Mouse (Mus musculus) bone marrow macrophage, adult 2 months (primary cell): ENCODE data around the gene Ptprd.

Experiments
- CTCF ChIP-seq: IDR thresholded peaks from 2 replicates; pipeline ENCODE4 v1.5.1; 2012; ENCODE audit warnings: low read depth, mild to moderate bottlenecking, low read length, moderate library complexity
- POLR2A ChIP-seq: IDR thresholded peaks from 2 replicates; pipeline ENCODE4 v1.6.1; 2012; ENCODE audit warnings: mild to moderate bottlenecking, low read depth, low read length, borderline replicate concordance

DNA sequence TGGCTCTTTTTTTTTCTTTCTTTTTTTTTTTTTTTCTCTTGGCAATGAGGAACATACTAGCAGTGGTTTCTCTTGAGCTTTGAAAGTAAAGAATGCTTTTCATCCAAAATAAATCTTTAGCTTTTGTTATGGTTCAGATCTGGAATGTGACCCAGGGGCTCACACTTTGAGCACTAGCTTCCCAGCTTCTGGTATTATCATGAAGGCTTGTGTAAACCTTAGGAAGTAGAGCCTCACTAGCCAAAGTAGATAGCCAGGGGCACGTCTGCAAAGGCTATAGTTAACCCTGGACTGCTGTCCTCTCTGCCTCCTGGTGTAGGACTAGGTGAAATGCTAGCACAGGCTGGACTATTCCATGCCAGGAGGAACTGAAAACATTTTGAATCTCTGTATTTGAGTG is 1310.1 kb downstream of the Ptprd start:
- TF ChIP-seq CTCF (no peak), POLR2A (no peak)
